Mouse (Mus musculus): ENCODE results near the gene Faiml. TPM values are rescaled to one million over a fixed set of nuclear protein-coding genes. Genes with fewer than 3 reads are reported as not detected.

The Faiml gene
- total RNA-seq, 2 experiments from 2014 or later, result not detected

DNA sequence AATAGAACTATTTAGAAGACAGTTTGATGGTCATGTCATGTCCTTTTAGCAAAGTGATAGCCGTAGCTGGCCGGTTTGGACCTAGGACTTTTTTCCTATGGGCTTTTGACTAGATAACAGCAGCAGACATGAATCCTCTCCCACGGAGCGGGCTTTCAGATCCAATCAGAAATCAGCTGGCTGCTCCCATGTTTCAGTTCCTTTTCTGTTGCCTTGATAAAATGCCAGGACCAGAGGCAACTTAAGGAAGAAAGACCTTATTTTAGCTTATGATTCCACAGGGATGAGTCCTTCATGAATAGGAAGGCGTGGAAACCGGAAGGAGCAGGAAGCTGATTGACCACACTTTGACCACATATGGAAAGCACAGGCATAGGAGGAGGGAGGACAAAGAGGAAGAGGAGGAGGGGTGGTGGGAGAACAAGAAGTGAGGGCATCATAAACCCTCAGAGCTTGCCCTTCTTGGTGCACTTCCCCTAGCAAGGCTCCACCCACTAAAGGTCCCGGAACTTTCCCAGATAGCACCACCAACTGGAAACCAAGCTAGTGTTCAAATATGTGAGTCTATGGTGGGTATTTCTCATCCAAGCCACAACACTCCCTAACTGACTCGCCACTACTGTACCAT lies 53.9 kb downstream of the Faiml start:
- ATAC-seq (replicated peaks; ENCODE audit: low FRiP score, low TSS enrichment, poor library complexity, severe bottlenecking), result peak; percentile 31

GRCm38 (mm10) chr9:99182121-99182520 lies 54.9 kb downstream of the Faiml start:
- peak; percentile 89 for ATAC-seq (replicated peaks; ENCODE audit: low FRiP score, low TSS enrichment, poor library complexity, severe bottlenecking)

GRCm38 (mm10) chr9:99180272-99180671 lies 56.8 kb downstream of the Faiml start:
- 0 out of 2 replicates have a peak, but pooled peaks have one; percentile 11 for ATAC-seq (replicated peaks; ENCODE audit: low FRiP score, low TSS enrichment, poor library complexity, severe bottlenecking)

Other genes with a start within 250 kb of the Faiml start
- not detected in 2 replicates for gene Gm1123, start 201.5 kb downstream of the Faiml start, total RNA-seq (2014; fragmentation: Nextera tagmentation)
- gene Gm1123, start 201.5 kb downstream of the Faiml start, total RNA-seq (2017), result not detected in 2 replicates
- 9.5 and 14.1 TPM in 2 replicates for gene Pik3cb, start 96.6 kb downstream of the Faiml start, total RNA-seq (2014; fragmentation: Nextera tagmentation)
- gene Pik3cb, start 96.6 kb downstream of the Faiml start, total RNA-seq (2017), result 2.9 and 5.5 TPM in 2 replicates
- gene Cep70, start 6.1 kb upstream of the Faiml start, total RNA-seq (2014; fragmentation: Nextera tagmentation), result 42.2 and 54.3 TPM in 2 replicates
- gene Cep70, start 6.1 kb upstream of the Faiml start, total RNA-seq (2017), result 71.1 and 89.7 TPM in 2 replicates
- gene Esyt3, start 121.3 kb upstream of the Faiml start, total RNA-seq (2014; fragmentation: Nextera tagmentation), result not detected in 2 replicates
- not detected in 2 replicates for gene Esyt3, start 121.3 kb upstream of the Faiml start, total RNA-seq (2017)
- gene Mras, start 200.1 kb upstream of the Faiml start, total RNA-seq (2014; fragmentation: Nextera tagmentation), result not detected in 2 replicates
- not detected in 2 replicates for gene Mras, start 200.1 kb upstream of the Faiml start, total RNA-seq (2017)
- 0.48 TPM in 1 of 2 replicates, not detected in the other for gene Nme9, start 214.2 kb upstream of the Faiml start, total RNA-seq (2014; fragmentation: Nextera tagmentation)
- not detected in 2 replicates for gene Nme9, start 214.2 kb upstream of the Faiml start, total RNA-seq (2017)